Mouse (Mus musculus): ENCODE data around the gene Hdac11.
"Not testable (repeated sequence)": the region's sequence is repeated elsewhere in the genome, so short reads cannot be mapped to it uniquely, and the experiment has no call there.

Hdac11 gene

GRCm38 (mm10) chr6:91156554-91157236 is at the start of gene Hdac11:
Hdac11 (plus strand) TSS chr6:91156665.
- DNase-seq (ENCODE audit: low spot score in 2 of 2): peak; percentile 89 to 90

GRCm38 (mm10) chr6:91108301-91108916 is 48.1 kb upstream of the Hdac11 start:
- DNase-seq (ENCODE audit: low spot score in 2 of 2): no peak

DNA sequence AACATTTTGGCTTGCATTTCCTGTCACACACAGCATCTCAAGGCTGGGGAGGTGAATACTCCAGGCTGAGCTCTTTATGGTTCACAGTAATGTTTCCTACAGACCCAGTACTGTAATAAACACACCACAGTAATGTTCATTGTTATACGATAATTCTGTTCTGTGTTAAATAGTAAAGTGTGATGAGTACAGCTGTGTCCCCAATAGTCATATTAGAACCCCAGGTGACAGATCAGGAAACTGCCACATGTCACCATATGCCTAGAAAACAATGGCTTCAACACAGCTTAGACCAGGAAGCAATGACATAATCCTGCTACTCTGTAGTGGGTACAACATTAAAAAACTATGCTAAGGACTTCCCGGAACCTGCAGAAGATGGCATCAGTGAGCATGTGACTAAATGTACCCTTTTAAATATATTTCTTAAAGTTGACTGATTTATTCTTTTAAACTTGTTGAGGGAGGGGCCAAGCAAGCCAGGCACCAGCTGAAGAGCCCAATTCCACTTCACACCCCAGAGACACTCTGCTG is 47.5 kb upstream of the Hdac11 start:
- DNase-seq (ENCODE audit: low spot score in 2 of 2): no peak

DNA sequence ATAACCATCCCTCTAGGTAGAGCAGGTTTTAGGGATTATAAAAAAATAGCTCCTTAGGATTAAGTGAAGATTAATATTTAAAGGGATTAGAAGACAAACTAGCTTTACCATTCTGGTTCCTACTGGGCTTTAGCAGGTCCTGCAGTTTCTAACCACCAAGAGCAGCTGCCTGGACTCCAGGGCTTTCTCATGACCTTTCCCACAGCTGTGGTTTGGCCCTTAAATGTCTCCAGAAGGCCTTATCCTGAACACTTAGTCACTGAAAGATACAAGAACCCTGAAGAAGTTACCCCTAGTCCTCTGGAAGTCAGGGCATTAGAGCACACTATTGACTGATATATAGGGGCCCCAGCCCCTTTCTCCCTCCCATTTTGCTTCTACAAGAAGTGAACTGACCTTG is 47.0 kb upstream of the Hdac11 start:
- DNase-seq (ENCODE audit: low spot score in 2 of 2): no peak

DNA sequence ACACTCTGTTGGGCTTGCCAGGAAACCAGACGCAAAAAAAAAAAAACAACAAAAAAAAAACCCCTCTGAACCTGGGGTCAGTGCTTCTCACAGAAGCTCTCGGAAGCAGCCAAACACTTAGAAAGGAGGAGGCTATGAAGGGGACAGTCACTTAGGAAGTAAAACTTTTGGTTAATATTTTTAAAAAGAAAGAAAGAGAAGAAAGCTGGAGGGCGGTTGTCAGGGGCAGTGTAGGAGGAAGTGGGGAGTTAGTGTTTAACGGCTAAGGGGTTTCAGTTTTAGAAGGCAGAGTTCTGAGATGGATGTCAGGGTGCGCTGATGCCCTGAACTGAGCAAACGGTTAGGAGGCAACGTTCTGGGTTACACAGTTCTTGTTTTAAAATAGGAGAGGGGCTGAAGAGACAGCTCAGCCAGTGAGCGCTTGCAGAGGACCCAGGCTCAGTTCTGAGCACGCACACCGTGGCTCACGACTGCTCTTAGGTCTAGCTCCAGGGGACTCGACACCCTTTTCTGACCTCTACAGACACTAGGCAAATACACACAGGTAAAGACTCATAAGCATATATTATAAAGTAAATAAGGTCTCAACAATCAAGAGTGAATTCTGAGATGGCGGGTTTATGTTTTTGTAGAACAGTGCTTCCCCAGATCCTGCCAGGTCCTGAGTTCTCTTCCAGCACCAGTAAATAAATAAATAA is 46.0 kb upstream of the Hdac11 start:
- no peak for DNase-seq (ENCODE audit: low spot score in 2 of 2)

GRCm38 (mm10) chr6:91111141-91111953 is 45.1 kb upstream of the Hdac11 start:
- DNase-seq (ENCODE audit: low spot score in 2 of 2): no peak

DNA sequence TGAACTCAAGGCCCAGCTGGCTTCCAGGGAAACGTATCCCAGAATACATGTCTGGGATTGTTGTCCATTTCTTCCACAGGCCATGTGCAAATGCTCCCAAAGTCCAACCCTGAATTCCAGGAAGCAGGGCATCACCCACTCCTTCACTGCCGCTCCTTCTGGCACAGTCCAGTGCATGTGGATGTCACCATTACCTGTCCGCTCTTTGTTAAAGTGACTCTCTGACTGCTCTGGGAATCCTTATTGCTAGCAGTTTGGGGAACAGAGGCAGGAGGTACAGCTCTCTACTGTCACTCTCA is 44.6 kb upstream of the Hdac11 start:
- DNase-seq (ENCODE audit: low spot score in 2 of 2): no peak

DNA sequence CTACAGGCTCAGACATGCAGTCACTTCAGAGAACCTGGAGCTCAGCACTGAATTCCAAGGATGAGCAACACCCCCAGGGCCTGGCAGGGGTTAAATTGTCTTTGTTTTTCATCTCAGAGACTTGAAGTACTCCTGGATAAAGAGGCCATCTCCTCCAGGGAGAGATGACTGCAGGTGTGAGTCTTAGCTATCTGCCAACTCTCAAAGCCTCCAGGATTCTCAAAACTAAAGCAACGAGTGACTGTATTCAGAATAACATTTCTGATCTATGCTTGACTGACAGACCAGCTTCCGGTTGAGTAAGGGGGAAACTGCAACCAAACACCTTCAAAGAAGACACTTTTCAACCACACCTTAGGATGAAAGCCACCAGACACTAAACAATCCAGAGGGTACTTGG is 41.7 kb upstream of the Hdac11 start:
- no peak for DNase-seq (ENCODE audit: low spot score in 2 of 2)

- DNase-seq (ENCODE audit: low spot score in 2 of 2): no peak
Observed at GRCm38 (mm10) chr6:91115158-91115557, 41.3 kb upstream of the Hdac11 start.

DNA sequence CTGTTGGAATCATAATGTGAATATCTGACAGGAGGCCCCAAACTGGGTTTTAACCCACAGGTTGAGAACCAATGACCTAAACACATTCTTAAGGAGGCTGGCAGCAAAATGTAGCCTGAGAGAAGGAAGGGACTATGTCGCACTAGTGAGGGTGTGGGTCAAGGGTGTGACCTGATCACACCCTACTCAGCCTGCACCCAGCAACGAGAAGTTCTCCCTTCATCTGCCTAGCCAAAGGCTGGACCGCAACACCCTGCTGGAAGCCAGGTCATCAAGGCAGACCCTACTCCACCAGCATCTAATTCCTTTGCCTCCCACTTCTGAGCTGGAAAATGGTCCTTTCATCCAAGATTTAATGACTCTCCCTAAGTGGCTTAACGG is 40.6 kb upstream of the Hdac11 start:
- DNase-seq (ENCODE audit: low spot score in 2 of 2): no peak

DNA sequence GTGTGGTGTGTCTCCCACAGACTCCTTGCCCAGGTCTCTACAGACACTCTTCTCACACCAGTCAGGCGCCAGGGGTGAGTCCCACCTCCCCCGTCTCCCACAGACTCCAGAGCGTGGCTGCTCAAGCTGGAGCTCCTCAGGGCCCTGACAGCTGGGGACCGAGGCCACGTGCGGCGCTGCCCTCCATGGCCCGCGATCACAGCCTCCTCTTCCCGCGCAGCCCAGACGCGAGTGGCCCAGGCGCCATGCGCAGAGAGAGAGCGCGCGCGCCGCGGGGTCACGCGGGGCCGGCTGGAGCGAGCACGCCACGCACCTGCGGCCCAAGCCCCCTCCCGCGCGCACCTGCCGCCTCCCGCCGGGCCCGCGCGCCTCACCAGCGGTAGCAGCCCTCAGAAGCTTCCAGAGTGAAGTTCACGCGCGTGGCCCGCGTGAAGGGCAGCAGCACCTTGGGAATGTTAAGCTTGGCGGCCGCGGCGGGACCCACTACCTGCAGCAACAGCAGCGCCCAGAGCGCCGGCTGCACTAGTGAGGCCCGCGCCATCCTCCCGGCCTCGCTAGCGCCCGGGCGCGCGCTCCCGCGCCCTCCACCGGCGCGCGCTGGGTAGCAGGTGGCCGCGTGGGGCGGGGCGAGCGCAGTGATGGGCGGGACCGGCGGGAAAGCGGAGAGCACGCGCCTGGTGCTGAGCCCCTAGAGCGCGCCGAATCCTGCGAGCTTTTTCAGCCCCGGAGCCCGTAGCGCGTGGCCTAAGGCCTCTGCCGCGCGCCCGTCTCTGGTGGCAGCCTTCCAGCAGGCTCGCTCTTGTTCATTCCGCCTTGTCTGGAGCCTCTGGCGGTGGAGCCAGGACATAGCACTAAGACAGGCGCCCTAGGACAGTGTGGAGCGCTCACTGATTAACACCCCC is 40.0 kb upstream of the Hdac11 start, which contains the start of gene Nup210:
Nup210 (minus strand) TSS at position 586 of the 902 bp plus-strand sequence.
- DNase-seq (ENCODE audit: low spot score in 2 of 2): peak; percentile 92 to 95

DNA sequence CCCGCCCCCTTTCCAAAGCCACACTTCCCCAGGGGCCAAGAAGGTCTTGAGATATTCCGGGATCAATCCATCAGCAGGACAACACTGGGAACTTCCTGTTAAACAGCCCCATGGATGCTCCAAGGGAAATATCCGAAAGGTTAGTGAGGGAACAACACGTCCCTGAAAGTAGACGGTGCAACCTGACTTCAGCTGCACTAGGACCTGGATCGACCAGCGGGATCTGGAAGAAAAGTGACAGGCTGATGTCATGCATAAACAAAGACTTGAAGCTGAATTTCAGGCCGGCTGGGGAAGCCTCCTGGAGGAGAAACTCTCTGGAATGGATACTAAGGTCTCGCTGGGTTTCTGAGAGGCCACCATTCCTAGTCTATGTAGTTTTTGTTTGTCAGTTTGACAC is 39.3 kb upstream of the Hdac11 start:
- peak in 1 of 2 experiments; percentile 17 for DNase-seq (ENCODE audit: low spot score in 2 of 2)

GRCm38 (mm10) chr6:91118526-91118925 is 37.9 kb upstream of the Hdac11 start:
- DNase-seq (ENCODE audit: low spot score in 2 of 2): no peak

DNA sequence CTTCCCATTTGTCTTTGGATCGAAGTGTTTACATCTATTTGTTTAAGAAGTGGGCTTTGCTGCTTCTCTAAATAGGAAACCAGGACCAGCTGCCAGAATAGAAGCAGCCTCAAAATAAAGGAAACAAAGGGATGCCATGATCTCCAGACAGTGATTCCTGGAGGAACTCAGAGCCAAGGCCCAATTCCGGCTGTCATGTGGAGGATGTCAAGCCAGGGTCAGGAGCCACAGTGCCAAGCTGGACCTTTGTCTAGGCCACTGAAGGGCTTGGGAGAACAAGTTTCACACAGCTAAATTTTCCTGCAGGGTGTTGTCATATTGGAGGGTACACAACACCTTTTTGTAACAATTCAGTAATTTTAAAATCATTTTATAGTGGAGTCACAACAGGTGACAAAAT is 36.3 kb upstream of the Hdac11 start:
- DNase-seq (ENCODE audit: low spot score in 2 of 2): no peak

DNA sequence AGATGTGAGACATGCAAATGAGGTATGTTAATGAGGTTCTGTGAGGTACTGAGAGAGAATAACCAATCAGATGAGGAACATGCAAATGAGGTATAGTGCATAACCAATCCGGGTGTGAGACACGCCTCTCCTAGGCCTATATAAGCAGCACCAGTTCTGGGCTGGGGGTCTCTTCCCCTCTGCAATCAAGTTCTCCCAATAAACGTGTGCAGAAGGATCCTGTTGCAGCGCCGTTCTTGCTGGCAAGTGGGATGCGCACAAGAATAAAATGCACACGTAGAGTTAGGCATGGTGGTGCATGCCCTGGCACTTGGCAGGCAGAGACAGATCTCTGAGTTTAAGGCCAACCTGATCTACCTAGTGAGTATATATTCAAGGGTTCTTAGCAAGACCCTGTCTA is 35.4 kb upstream of the Hdac11 start:
- DNase-seq (ENCODE audit: low spot score in 2 of 2): not testable (repeated sequence)

- no peak for DNase-seq (ENCODE audit: low spot score in 2 of 2)
Observed at GRCm38 (mm10) chr6:91123453-91123852, 33.0 kb upstream of the Hdac11 start.

- DNase-seq (ENCODE audit: low spot score in 2 of 2): no peak
Observed at GRCm38 (mm10) chr6:91124286-91125227, 31.9 kb upstream of the Hdac11 start.

- no peak for DNase-seq (ENCODE audit: low spot score in 2 of 2)
Observed at GRCm38 (mm10) chr6:91125228-91125585, 31.3 kb upstream of the Hdac11 start.

DNA sequence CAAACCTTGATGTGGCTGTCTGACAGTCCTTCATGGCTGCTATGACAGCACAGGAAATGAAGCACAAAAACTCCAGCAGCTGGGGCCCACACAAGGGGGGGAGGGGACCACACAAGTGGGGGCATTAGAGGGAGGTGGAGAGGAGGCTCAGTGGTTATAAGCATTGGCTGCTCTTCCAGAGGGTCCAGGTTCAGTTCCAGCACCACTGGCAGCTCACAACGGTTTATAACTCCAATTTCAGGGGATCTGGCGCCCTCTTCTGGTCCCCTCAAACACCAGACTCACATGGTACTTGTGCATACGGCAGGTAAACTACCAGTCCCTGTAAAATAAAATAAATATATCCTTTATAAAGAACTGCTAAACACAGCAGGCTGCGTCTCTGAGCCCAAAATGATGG is 27.5 kb upstream of the Hdac11 start:
- DNase-seq (ENCODE audit: low spot score in 2 of 2): no peak

DNA sequence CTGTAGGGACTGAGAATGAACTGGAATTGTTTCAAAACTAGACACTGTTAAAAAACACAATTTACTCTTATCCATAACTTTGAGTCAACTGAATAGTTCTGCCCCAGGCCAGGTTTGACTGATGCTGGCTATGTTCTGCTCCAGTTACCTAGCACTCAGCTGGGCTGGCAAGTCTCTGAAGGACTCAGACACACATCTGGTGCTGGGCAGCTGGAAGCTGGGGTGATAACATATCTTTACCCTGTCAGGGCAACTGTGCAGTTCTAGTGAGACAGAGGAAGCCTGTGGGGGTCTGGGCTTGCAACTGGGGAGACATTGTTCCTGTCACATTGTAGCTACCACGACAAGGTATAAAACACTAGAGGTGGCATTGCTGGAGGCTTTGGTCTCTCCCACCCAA is 25.6 kb upstream of the Hdac11 start:
- no peak for DNase-seq (ENCODE audit: low spot score in 2 of 2)

Data from frontal cortex, postnatal 10 days (tissue).